Mouse (Mus musculus) spleen, adult 2 months (tissue): ENCODE measurements around the gene Pard3.

Experiments
- CTCF ChIP-seq: fragments of 200-500 bp; IDR thresholded peaks from 2 replicates; pipeline ENCODE4 v1.5.1; 2011; ENCODE audit warnings: mild to moderate bottlenecking, inconsistent platforms; ENCODE audit not compliant: insufficient read depth, insufficient read length, insufficient replicate concordance; ENCODE audit errors: extremely low read depth
- POLR2A ChIP-seq: fragments of 200-500 bp; IDR thresholded peaks from 2 replicates; pipeline ENCODE4 v1.6.1; 2011; ENCODE audit warnings: low read depth, low read length, inconsistent platforms

DNA sequence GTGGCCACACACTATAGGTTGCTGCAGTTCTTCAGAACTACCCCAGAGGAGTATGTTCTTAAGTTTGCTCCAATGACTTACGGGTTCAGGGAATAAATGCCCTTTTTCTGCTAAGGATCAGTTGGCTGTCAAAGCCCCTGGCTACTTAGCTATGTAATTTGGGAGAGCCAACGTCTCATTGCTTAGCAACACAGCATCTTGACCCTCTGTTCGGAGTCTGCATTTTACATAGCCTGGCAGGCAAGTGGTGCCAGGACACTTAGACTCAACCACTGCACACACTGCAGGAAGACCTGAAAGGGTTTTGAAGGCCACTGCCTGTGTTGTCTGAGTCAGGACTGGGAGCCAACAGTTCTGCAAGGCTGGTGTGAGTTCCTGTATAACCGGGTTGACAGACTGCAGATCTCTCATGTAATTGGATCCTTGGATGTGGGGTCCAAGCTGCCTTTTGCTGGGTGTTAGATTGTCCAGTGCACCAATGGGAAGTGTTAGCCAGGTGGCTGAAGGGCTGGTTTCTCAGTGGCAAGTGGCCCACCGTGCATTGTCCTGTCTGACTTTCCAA lies 15.6 kb downstream of the Pard3 start:
- TF ChIP-seq CTCF (no peak), POLR2A (no peak)
